Mouse (Mus musculus) erythroblast, embryonic 14.5 days (primary cell): ENCODE results near the gene Dock10.

Experiments used
- GATA1 ChIP-seq: IDR thresholded peaks from 2 replicates; pipeline ENCODE4 v1.6.1; 2012; ENCODE audit warnings: low read length, inconsistent platforms, mixed read lengths
- TAL1 ChIP-seq: IDR thresholded peaks from 3 replicates; pipeline ENCODE4 v1.6.1; 2012; ENCODE audit warnings: low read length, inconsistent platforms, mixed read lengths

DNA sequence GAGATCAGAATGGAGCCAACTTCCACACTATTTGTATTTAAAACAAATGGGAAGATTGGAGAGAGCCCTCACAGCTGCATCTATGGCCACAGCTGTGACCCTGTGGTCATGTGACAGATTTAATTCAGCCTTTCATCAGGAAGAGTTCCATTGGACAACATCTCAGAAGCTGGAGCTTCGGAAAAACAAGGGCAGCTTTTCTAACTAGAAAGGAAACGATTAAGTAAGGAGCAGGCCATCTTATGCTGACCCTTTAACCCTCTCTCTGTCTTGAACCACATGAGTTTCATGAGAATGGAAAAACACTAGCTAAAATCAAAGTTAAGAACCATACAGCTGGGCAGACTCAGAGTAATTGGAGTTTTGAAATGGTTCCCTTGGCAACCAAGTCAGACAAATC, 101.9 kb downstream of the Dock10 start:
- no peak for TF ChIP-seq TAL1
- no peak for TF ChIP-seq GATA1
